Comparison of ENCODE assay signal across 30 mouse cellular contexts in the genomic region with DNA sequence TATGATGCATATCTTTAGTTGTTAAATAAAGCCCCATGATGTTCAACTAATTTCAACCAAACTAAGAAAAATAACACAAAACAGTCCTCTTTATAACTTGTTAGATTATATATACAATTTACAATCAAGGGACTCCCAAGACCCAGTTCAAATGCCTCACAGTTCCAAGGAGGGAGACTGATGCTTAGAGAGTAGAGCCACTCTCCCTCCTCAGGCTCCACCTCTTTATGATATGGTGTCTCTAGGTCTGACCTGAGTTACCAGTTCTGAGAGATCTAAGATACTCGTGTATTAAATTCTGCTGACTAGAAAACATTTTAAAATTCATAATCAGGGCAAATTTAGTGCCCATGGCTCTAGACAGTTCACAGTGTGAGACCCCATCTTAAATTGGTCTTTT. TPM values are rescaled to one million over a fixed set of nuclear protein-coding genes. Genes with fewer than 3 reads are reported as not detected.
"Had no signal": no experiment of that assay in that cellular context is flagged by ENCODE, and none has a peak within 500 bp of the region (broad histone marks: within the 10 kb centered on the region; RNA-seq: fewer than 3 reads in every experiment).

No protein-coding gene starts in this region.

- H3K36me3 ChIP-seq: embryonic facial prominence, embryonic 15.5 days had no signal

- H3K4me3 ChIP-seq: embryonic facial prominence, embryonic 10.5 days; embryonic facial prominence, embryonic 12.5 days; embryonic facial prominence, embryonic 13.5 days; embryonic facial prominence, embryonic 15.5 days; erythroblast, embryonic 14.5 days; forebrain, embryonic 10.5 days; forebrain, embryonic 12.5 days; forebrain, embryonic 13.5 days; forebrain, embryonic 15.5 days; gastrocnemius, adult 2 months; heart, adult 2 months had no signal

- ATAC-seq: forebrain, embryonic 13.5 days; forebrain, embryonic 14.5 days; forebrain, embryonic 15.5 days; forebrain, embryonic 16.5 days; forebrain, postnatal 0 days had no signal

- H3K9ac ChIP-seq: embryonic facial prominence, embryonic 12.5 days; embryonic facial prominence, embryonic 13.5 days; embryonic facial prominence, embryonic 15.5 days; forebrain, embryonic 12.5 days; forebrain, embryonic 13.5 days; forebrain, embryonic 15.5 days; forebrain, postnatal 0 days had no signal

- H3K9me3 ChIP-seq: embryonic facial prominence, embryonic 10.5 days; embryonic facial prominence, embryonic 12.5 days; embryonic facial prominence, embryonic 13.5 days; embryonic facial prominence, embryonic 15.5 days; forebrain, embryonic 10.5 days; forebrain, embryonic 12.5 days; forebrain, embryonic 13.5 days; forebrain, embryonic 15.5 days had no signal

- H3K27ac ChIP-seq: embryonic facial prominence, embryonic 10.5 days; embryonic facial prominence, embryonic 12.5 days; embryonic facial prominence, embryonic 13.5 days; embryonic facial prominence, embryonic 15.5 days; forebrain, embryonic 10.5 days; forebrain, embryonic 12.5 days; forebrain, embryonic 13.5 days; forebrain, embryonic 15.5 days; gastrocnemius, adult 2 months; heart, adult 2 months had no signal

- DNase-seq: cerebellum, adult 2 months; cerebellum, adult 8-10 months; cerebellum, adult 9-10 months; cerebellum, adult 9-11 months; cerebellum, postnatal 10 days; cerebellum, postnatal 14 days; cerebellum, postnatal 25 days; cerebellum, postnatal 36 days; embryo, embryonic 11 days; forebrain, postnatal 0 days; gastrocnemius, adult 2 months; gastrocnemius, postnatal 10 days; gastrocnemius, postnatal 14 days; gastrocnemius, postnatal 25 days; gastrocnemius, postnatal 36 days; heart, adult 11 months; heart, adult 18-20 months; heart, adult 2 months had no signal

- H3K4me1 ChIP-seq: embryonic facial prominence, embryonic 10.5 days; embryonic facial prominence, embryonic 12.5 days; forebrain, embryonic 10.5 days had no signal

- H3K4me2 ChIP-seq: embryonic facial prominence, embryonic 12.5 days; embryonic facial prominence, embryonic 13.5 days; embryonic facial prominence, embryonic 15.5 days; forebrain, embryonic 12.5 days; forebrain, embryonic 13.5 days; forebrain, embryonic 15.5 days had no signal

- H3K27me3 ChIP-seq: embryonic facial prominence, embryonic 12.5 days; embryonic facial prominence, embryonic 13.5 days; embryonic facial prominence, embryonic 15.5 days; forebrain, embryonic 12.5 days; forebrain, embryonic 13.5 days; forebrain, embryonic 15.5 days had no signal

RNA-seq across cellular contexts. Expression of a gene that starts 15.6 kb away (rescaled TPM):
- polyA plus RNA-seq: erythroblast, embryonic 14.5 days; gonadal fat pad, adult 2 months had no signal

RNA-seq across cellular contexts. Expression of a gene that starts 46.5 kb away (rescaled TPM):
- polyA plus RNA-seq: heart, adult 2 months had no signal
